Mouse (Mus musculus) myocyte (in vitro differentiated cells): ENCODE data around the gene Sstr2. TPM values are rescaled to one million over a fixed set of nuclear protein-coding genes. Genes with fewer than 3 reads are reported as not detected.

ENCODE experiments used
- H3K27me3 ChIP-seq: one replicate; pipeline ENCODE4 v1.6.1; 2011; ENCODE audit not compliant: control insufficient read depth, insufficient read depth, insufficient read length
- H3K36me3 ChIP-seq: one replicate; pipeline ENCODE4 v1.6.1; 2011; ENCODE audit not compliant: control insufficient read depth, insufficient read depth
- H3K4me2 ChIP-seq: one replicate; pipeline ENCODE4 v1.6.1; 2011; ENCODE audit warnings: low read depth, control low read depth
- H3K4me3 ChIP-seq: one replicate; pipeline ENCODE4 v1.5.1; 2011; ENCODE audit warnings: mild to moderate bottlenecking, control low read depth, moderate library complexity
- H3K79me2 ChIP-seq: one replicate; pipeline ENCODE4 v1.6.1; 2011; ENCODE audit not compliant: control insufficient read depth, insufficient read depth
- H3ac ChIP-seq: one replicate; pipeline ENCODE4 v1.6.1; 2011; ENCODE audit not compliant: control insufficient read depth, insufficient read length
- CEBPB ChIP-seq: IDR thresholded peaks from 2 replicates; pipeline ENCODE4 v1.6.1; 2011; ENCODE audit warnings: mild to moderate bottlenecking, moderate library complexity; ENCODE audit not compliant: poor library complexity, insufficient read depth, severe bottlenecking
- E2F4 ChIP-seq: IDR thresholded peaks from one replicate; pipeline ENCODE4 v1.6.1; 2011; ENCODE audit warnings: mild to moderate bottlenecking, control low read depth, moderate library complexity; ENCODE audit not compliant: insufficient read depth
- MAX ChIP-seq: IDR thresholded peaks from one replicate; pipeline ENCODE4 v1.6.1; 2011; ENCODE audit warnings: low read depth, mild to moderate bottlenecking, control low read depth
- MYOD1 ChIP-seq, 3 experiments: IDR thresholded peaks; one replicate each; pipeline ENCODE4 v1.6.1; 2011; ENCODE audit warnings: control low read depth in 2 of 3, low read depth in 2 of 3, mild to moderate bottlenecking in 2 of 3, moderate library complexity in 1 of 3; ENCODE audit not compliant: insufficient read length in 2 of 3, control insufficient read depth in 1 of 3
- MYOG ChIP-seq, 3 experiments: IDR thresholded peaks; one replicate each; pipeline ENCODE4 v1.6.1; 2011; ENCODE audit warnings: control low read depth in 2 of 3, low read depth in 2 of 3, mild to moderate bottlenecking in 2 of 3; ENCODE audit not compliant: insufficient read length in 2 of 3, control insufficient read depth in 1 of 3, insufficient read depth in 1 of 3
- POLR2A ChIP-seq: IDR thresholded peaks from one replicate; pipeline ENCODE4 v1.6.1; 2011; ENCODE audit warnings: low read depth, mild to moderate bottlenecking, control low read depth, moderate library complexity; ENCODE audit not compliant: insufficient read length
- POLR2AphosphoS2 ChIP-seq: IDR thresholded peaks from one replicate; pipeline ENCODE4 v1.6.1; 2011; ENCODE audit warnings: low read depth, control low read depth; ENCODE audit not compliant: insufficient read length
- REST ChIP-seq: IDR thresholded peaks from one replicate; pipeline ENCODE4 v1.6.1; 2011; ENCODE audit warnings: mild to moderate bottlenecking, control low read depth, moderate library complexity; ENCODE audit not compliant: insufficient read depth, insufficient read length
- SRF ChIP-seq: IDR thresholded peaks from one replicate; pipeline ENCODE4 v1.6.1; 2011; ENCODE audit warnings: low read depth; ENCODE audit not compliant: control insufficient read depth, insufficient read length
- TCF12 ChIP-seq: IDR thresholded peaks from one replicate; pipeline ENCODE4 v1.6.1; 2011; ENCODE audit warnings: mild to moderate bottlenecking, control low read depth; ENCODE audit not compliant: poor library complexity, insufficient read depth, severe bottlenecking
- TCF3 ChIP-seq: IDR thresholded peaks from one replicate; pipeline ENCODE4 v1.6.1; 2011; ENCODE audit warnings: low read depth, control low read depth; ENCODE audit not compliant: insufficient read length
- USF1 ChIP-seq: IDR thresholded peaks from one replicate; pipeline ENCODE4 v1.6.1; 2011; ENCODE audit warnings: low read depth, mild to moderate bottlenecking, control low read depth, moderate library complexity
- polyA plus RNA-seq: library from polyadenylated mRNA; unstranded; fragments of >200 nt; fragmentation: generic; extraction: Trizol; gene quantifications from one replicate; pipeline ENCODE4 v1.2.1, GENCODE M21; 2012; ENCODE audit warnings: missing spikeins

Sstr2 gene
- polyA plus RNA-seq, 1 experiment = 5.3 TPM

- H3K79me2 ChIP-seq = no peaks in the 10 kb centered on the region
- no peaks in the 10 kb centered on the region for H3K27me3 ChIP-seq
- H3K4me3 ChIP-seq = no peak overlapping the region
- H3K4me2 ChIP-seq = no peak overlapping the region
- H3K36me3 ChIP-seq = no peaks in the 10 kb centered on the region
- no peak overlapping the region for H3ac ChIP-seq
- TF ChIP-seq MAX (no peak), MYOD1 (IDR thresholded peaks at IDR 0.05; ENCODE audit: control insufficient read depth in 1 of 3, insufficient read length in 2 of 3, low read depth in 2 of 3) (no peak), TCF3 (no peak), USF1 (no peak), REST (no peak), E2F4 (no peak), TCF12 (no peak), SRF (no peak), POLR2A (no peak), MYOG (IDR thresholded peaks at IDR 0.05; ENCODE audit: control insufficient read depth in 1 of 3, insufficient read depth in 1 of 3, insufficient read length in 2 of 3, low read depth in 2 of 3) (no peak), POLR2AphosphoS2 (no peak), CEBPB (no peak)
These were observed 1.9 kb downstream of the Sstr2 start for GRCm38 (mm10) chr11:113621001-113621400.

GRCm38 (mm10) chr11:113622028-113622427 is 2.9 kb downstream of the Sstr2 start:
- no peak overlapping the region for H3K4me2 ChIP-seq
- no peak overlapping the region for H3ac ChIP-seq
- H3K36me3 ChIP-seq = no peaks in the 10 kb centered on the region
- H3K79me2 ChIP-seq = no peaks in the 10 kb centered on the region
- TF ChIP-seq MAX = no peak
- no peak for TF ChIP-seq TCF3
- no peak for TF ChIP-seq TCF12
- TF ChIP-seq MYOG (IDR thresholded peaks at IDR 0.05; ENCODE audit: control insufficient read depth in 1 of 3, insufficient read depth in 1 of 3, insufficient read length in 2 of 3, low read depth in 2 of 3) = no peak
- TF ChIP-seq POLR2A = no peak
- no peak for TF ChIP-seq E2F4
- no peak for TF ChIP-seq REST
- no peak for TF ChIP-seq SRF
- no peak for TF ChIP-seq MYOD1 (IDR thresholded peaks at IDR 0.05; ENCODE audit: control insufficient read depth in 1 of 3, insufficient read length in 2 of 3, low read depth in 2 of 3)
- no peak for TF ChIP-seq POLR2AphosphoS2
- TF ChIP-seq USF1 = no peak
- TF ChIP-seq CEBPB = no peak
- H3K4me3 ChIP-seq = no peak overlapping the region
- no peaks in the 10 kb centered on the region for H3K27me3 ChIP-seq

- Histone ChIP-seq H3K79me2 (no peaks in the 10 kb centered on the region), H3K4me2 (no peak overlapping the region), H3K27me3 (no peaks in the 10 kb centered on the region), H3ac (no peak overlapping the region), H3K36me3 (no peaks in the 10 kb centered on the region), H3K4me3 (no peak overlapping the region)
- TF ChIP-seq SRF (no peak), CEBPB (no peak)
These were observed 6.3 kb downstream of the Sstr2 start for GRCm38 (mm10) chr11:113625437-113625836.

DNA sequence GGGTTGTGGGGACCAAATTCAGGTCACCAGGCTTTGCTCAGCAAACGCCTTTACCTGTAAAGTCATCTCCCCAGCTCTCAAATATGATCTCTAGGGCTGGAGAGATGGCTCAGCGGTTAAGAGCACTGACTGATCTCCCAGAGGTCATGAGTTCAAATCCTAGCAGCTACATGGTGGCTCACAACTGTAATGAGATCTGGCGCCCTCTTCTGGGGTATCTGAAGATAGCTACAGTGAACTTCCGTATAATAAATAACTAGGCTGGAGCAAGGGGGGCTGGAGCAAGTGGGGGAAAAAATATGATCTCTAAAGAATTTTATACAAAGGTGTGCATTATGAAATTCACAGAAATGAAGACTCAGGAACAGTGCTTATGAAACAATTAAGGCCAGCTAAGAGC is 8.6 kb downstream of the Sstr2 start:
- no peaks in the 10 kb centered on the region for H3K27me3 ChIP-seq
- TF ChIP-seq USF1 = no peak
- no peak for TF ChIP-seq MYOG (IDR thresholded peaks at IDR 0.05; ENCODE audit: control insufficient read depth in 1 of 3, insufficient read depth in 1 of 3, insufficient read length in 2 of 3, low read depth in 2 of 3)
- no peak for TF ChIP-seq POLR2A
- no peak for TF ChIP-seq TCF3
- TF ChIP-seq SRF = no peak
- TF ChIP-seq REST = no peak
- TF ChIP-seq TCF12 = no peak
- TF ChIP-seq POLR2AphosphoS2 = no peak
- TF ChIP-seq CEBPB = no peak
- no peak for TF ChIP-seq MYOD1 (IDR thresholded peaks at IDR 0.05; ENCODE audit: control insufficient read depth in 1 of 3, insufficient read length in 2 of 3, low read depth in 2 of 3)
- TF ChIP-seq E2F4 = no peak
- no peak for TF ChIP-seq MAX
- no peaks in the 10 kb centered on the region for H3K79me2 ChIP-seq
- no peaks in the 10 kb centered on the region for H3K36me3 ChIP-seq
- no peak overlapping the region for H3K4me2 ChIP-seq
- H3K4me3 ChIP-seq = no peak overlapping the region
- no peak overlapping the region for H3ac ChIP-seq

DNA sequence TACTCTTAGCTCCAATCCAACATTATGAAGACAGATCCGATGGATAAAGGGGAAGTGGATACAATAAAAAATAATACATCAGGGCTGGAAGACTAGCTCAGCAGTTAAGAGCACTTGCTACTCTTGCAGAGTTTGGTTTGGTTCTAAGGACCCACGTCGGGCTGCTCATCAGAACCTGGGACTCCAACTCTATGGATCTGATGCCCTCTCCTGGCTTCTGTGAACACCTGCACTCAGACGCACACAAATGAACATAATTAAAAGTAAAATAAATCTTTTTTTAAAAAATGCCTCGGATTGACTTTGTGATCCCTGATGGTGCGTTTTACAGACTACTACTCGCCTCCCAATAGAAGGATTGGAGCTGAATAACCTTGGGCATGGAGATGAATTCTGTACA is 11.5 kb downstream of the Sstr2 start:
- Histone ChIP-seq H3K36me3 (no peaks in the 10 kb centered on the region), H3K4me3 (no peak overlapping the region), H3K27me3 (no peaks in the 10 kb centered on the region), H3K79me2 (no peaks in the 10 kb centered on the region), H3K4me2 (no peak overlapping the region), H3ac (no peak overlapping the region)
- no peak for TF ChIP-seq CEBPB
- no peak for TF ChIP-seq POLR2AphosphoS2
- TF ChIP-seq TCF3 = no peak
- no peak for TF ChIP-seq SRF
- TF ChIP-seq MAX = no peak
- no peak for TF ChIP-seq REST
- no peak for TF ChIP-seq POLR2A
- TF ChIP-seq MYOD1 (IDR thresholded peaks at IDR 0.05; ENCODE audit: control insufficient read depth in 1 of 3, insufficient read length in 2 of 3, low read depth in 2 of 3) = no peak
- no peak for TF ChIP-seq TCF12
- no peak for TF ChIP-seq E2F4
- TF ChIP-seq MYOG (IDR thresholded peaks at IDR 0.05; ENCODE audit: control insufficient read depth in 1 of 3, insufficient read depth in 1 of 3, insufficient read length in 2 of 3, low read depth in 2 of 3) = no peak
- TF ChIP-seq USF1 = no peak
